Mouse (Mus musculus) liver, adult 2 months (tissue): Measurements from ENCODE around the gene Castor1. TPM values are rescaled to one million over a fixed set of nuclear protein-coding genes. Genes with fewer than 3 reads are reported as not detected.

ENCODE experiments used
- DNase-seq: peaks from one replicate; pipeline ENCODE4 v3.0.0-alpha.2; 2011; ENCODE audit warnings: low read depth, low spot score; ENCODE audit errors: extremely low read depth
- H3K27ac ChIP-seq: fragments of 200-500 bp; replicated peaks from 2 replicates; pipeline ENCODE4 v1.5.1; 2012; ENCODE audit warnings: low read depth, mild to moderate bottlenecking, control low read depth, inconsistent platforms, low read length; ENCODE audit not compliant: insufficient read depth
- H3K27me3 ChIP-seq: fragments of 200-500 bp; 2 replicates; pipeline ENCODE4 v1.6.1; 2012; ENCODE audit warnings: mild to moderate bottlenecking, moderate library complexity, low read length, inconsistent platforms; ENCODE audit not compliant: control insufficient read depth, insufficient read depth
- H3K36me3 ChIP-seq: fragments of 200-500 bp; 2 replicates; pipeline ENCODE4 v1.6.1; 2012; ENCODE audit warnings: low read length, inconsistent platforms; ENCODE audit not compliant: control insufficient read depth, insufficient read depth
- H3K4me1 ChIP-seq: fragments of 200-500 bp; 2 replicates; pipeline ENCODE4 v1.6.1; 2011; ENCODE audit warnings: low read length; ENCODE audit not compliant: control insufficient read depth, insufficient read depth
- H3K4me3 ChIP-seq: fragments of 200-500 bp; 2 replicates; pipeline ENCODE4 v1.5.1; 2011; ENCODE audit warnings: low read depth, mild to moderate bottlenecking, control low read depth, low read length, moderate library complexity; ENCODE audit not compliant: insufficient read depth
- H3K79me2 ChIP-seq: fragments of 200-500 bp; 2 replicates; pipeline ENCODE4 v1.6.1; 2012; ENCODE audit warnings: inconsistent platforms, mild to moderate bottlenecking, low read length, moderate library complexity; ENCODE audit not compliant: control insufficient read depth, insufficient read depth
- H3K9ac ChIP-seq: fragments of 200-500 bp; 2 replicates; pipeline ENCODE4 v1.6.1; 2012; ENCODE audit warnings: low read depth, mild to moderate bottlenecking, control low read depth, inconsistent platforms, low read length
- CTCF ChIP-seq: fragments of 200-500 bp; IDR thresholded peaks from 2 replicates; pipeline ENCODE4 v1.5.1; 2011; ENCODE audit warnings: low read depth, low read length, control low read depth
- POLR2A ChIP-seq: fragments of 200-500 bp; IDR thresholded peaks from 2 replicates; pipeline ENCODE4 v1.6.1; 2011; ENCODE audit warnings: low read length, control low read depth; ENCODE audit not compliant: insufficient read depth; ENCODE audit errors: extremely low read depth
- WGBS: fragments of 180-500 bp; shearing (Covaris S2); methylation state at CpG from one replicate; pipeline ENCODE4 v1.1.7; 2018; 5-methylcytosine and 5-hydroxymethylcytosine counted together
- polyA plus RNA-seq: library from polyadenylated mRNA; depleted of rRNA; stranded (reverse); fragments of >200 nt; gene quantifications from 2 replicates; pipeline ENCODE4 v1.2.3, GENCODE M21; 2012
- total RNA-seq: library from RNA; depleted of rRNA; stranded (reverse); fragments of >200 nt; gene quantifications from 2 replicates; pipeline ENCODE4 v1.2.3, GENCODE M21; 2014

Gene Castor1
- total and polyA plus RNA-seq, 2 experiments, result 1.4 to 2.5 TPM

GRCm38 (mm10) chr11:4241180-4241579, 23.2 kb downstream of the Castor1 start:
- Histone ChIP-seq H3K79me2 (no peaks in the 10 kb centered on the region), H3K4me3 (no peak overlapping the region)
- 57% methylated on average over 4 of the region's 4 CpGs for WGBS

GRCm38 (mm10) chr11:4246126-4246525, 28.1 kb downstream of the Castor1 start:
- TF ChIP-seq CTCF (no peak), POLR2A (no peak)
- 65% methylated on average over 6 of the region's 6 CpGs for WGBS
- no peaks in the 10 kb centered on the region for H3K27me3 ChIP-seq
- no peaks in the 10 kb centered on the region; the same call in 1 of the 2 replicates for H3K4me1 ChIP-seq
- H3K36me3 ChIP-seq, result no peaks in the 10 kb centered on the region
- no peak overlapping the region for H3K27ac ChIP-seq
- no peak for DNase-seq
- H3K79me2 ChIP-seq, result no peaks in the 10 kb centered on the region
- H3K4me3 ChIP-seq, result no peak overlapping the region
- H3K9ac ChIP-seq, result no peak overlapping the region

More at GRCm38 (mm10) chr11:4241180-4241579, 23.2 kb downstream of the Castor1 start:
- no peak for DNase-seq
- Histone ChIP-seq H3K4me1 (no peaks in the 10 kb centered on the region; the same call in 1 of the 2 replicates), H3K9ac (no peak overlapping the region), H3K36me3 (no peaks in the 10 kb centered on the region), H3K27ac (no peak overlapping the region), H3K27me3 (no peaks in the 10 kb centered on the region)
- TF ChIP-seq POLR2A (no peak), CTCF (no peak)

- 73% methylated on average over 4 of the region's 4 CpGs for WGBS
- Histone ChIP-seq H3K9ac (no peak overlapping the region), H3K4me3 (no peak overlapping the region), H3K27ac (no peak overlapping the region), H3K79me2 (no peaks in the 10 kb centered on the region), H3K4me1 (no peaks in the 10 kb centered on the region; the same call in 1 of the 2 replicates), H3K36me3 (no peaks in the 10 kb centered on the region), H3K27me3 (no peaks in the 10 kb centered on the region)
- no peak for DNase-seq
- TF ChIP-seq CTCF, result no peak
- TF ChIP-seq POLR2A, result no peak
Measured at GRCm38 (mm10) chr11:4246623-4247022, 28.6 kb downstream of the Castor1 start.

- no peak overlapping the region for H3K4me3 ChIP-seq
- WGBS, result 89% methylated on average over 14 of the region's 14 CpGs
Measured at GRCm38 (mm10) chr11:4247201-4247959, 29.4 kb downstream of the Castor1 start.

GRCm38 (mm10) chr11:4249151-4249550, 31.1 kb downstream of the Castor1 start:
- WGBS, result 87% methylated on average over 3 of the region's 3 CpGs
- no peak overlapping the region for H3K4me3 ChIP-seq

More at GRCm38 (mm10) chr11:4247201-4247959, 29.4 kb downstream of the Castor1 start:
- no peaks in the 10 kb centered on the region; the same call in 1 of the 2 replicates for H3K4me1 ChIP-seq
- no peak overlapping the region for H3K27ac ChIP-seq
- no peak overlapping the region for H3K9ac ChIP-seq
- TF ChIP-seq CTCF, result no peak
- TF ChIP-seq POLR2A, result no peak
- no peaks in the 10 kb centered on the region for H3K27me3 ChIP-seq
- H3K79me2 ChIP-seq, result no peaks in the 10 kb centered on the region
- no peaks in the 10 kb centered on the region for H3K36me3 ChIP-seq
- no peak for DNase-seq

GRCm38 (mm10) chr11:4250290-4250689, 32.3 kb downstream of the Castor1 start:
- Histone ChIP-seq H3K9ac (no peak overlapping the region), H3K79me2 (no peaks in the 10 kb centered on the region), H3K27me3 (no peaks in the 10 kb centered on the region), H3K4me3 (no peak overlapping the region), H3K27ac (no peak overlapping the region), H3K4me1 (no peaks in the 10 kb centered on the region; the same call in 1 of the 2 replicates), H3K36me3 (no peaks in the 10 kb centered on the region)
- DNase-seq, result peak; percentile 42
- no peak for TF ChIP-seq POLR2A
- no peak for TF ChIP-seq CTCF
- 45% methylated on average over 7 of the region's 7 CpGs for WGBS

More at GRCm38 (mm10) chr11:4249151-4249550, 31.1 kb downstream of the Castor1 start:
- Histone ChIP-seq H3K9ac (no peak overlapping the region), H3K36me3 (no peaks in the 10 kb centered on the region), H3K27me3 (no peaks in the 10 kb centered on the region), H3K4me1 (no peaks in the 10 kb centered on the region; the same call in 1 of the 2 replicates), H3K27ac (no peak overlapping the region), H3K79me2 (no peaks in the 10 kb centered on the region)
- TF ChIP-seq POLR2A (no peak), CTCF (no peak)
- DNase-seq, result no peak
